Mouse (Mus musculus): ENCODE data around the gene Fn3k. TPM values are rescaled to one million over a fixed set of nuclear protein-coding genes. Genes with fewer than 3 reads are reported as not detected.
A peak's percentile ranks its signal among the peaks of the same experiment; 100 is the strongest.

Gene Fn3k
- polyA plus RNA-seq, 1 experiment: 24.7 TPM

GRCm38 (mm10) chr11:121417971-121418370 is 16.7 kb upstream of the Fn3k start:
- Histone ChIP-seq H3K36me3 (ENCODE audit: control insufficient read depth) (peaks cover 9% of the 10 kb centered on the region), H3K4me1 (ENCODE audit: control insufficient read depth) (peaks cover 39% of the 10 kb centered on the region), H3K4me3 (replicated peaks) (no peak overlapping the region), H3K27me3 (ENCODE audit: control insufficient read depth) (peaks cover 28% of the 10 kb centered on the region), H3K9me3 (ENCODE audit: control insufficient read depth, low read length) (no peaks in the 10 kb centered on the region)
- no peak for TF ChIP-seq TAL1 (IDR thresholded peaks at IDR 0.05; ENCODE audit: low read length)
- TF ChIP-seq GATA1 (IDR thresholded peaks at IDR 0.05; ENCODE audit: low read length): no peak

GRCm38 (mm10) chr11:121418932-121419331 is 15.8 kb upstream of the Fn3k start:
- H3K4me1 ChIP-seq (ENCODE audit: control insufficient read depth): peaks cover 49% of the 10 kb centered on the region
- no peak overlapping the region for H3K4me3 ChIP-seq (replicated peaks)
- H3K36me3 ChIP-seq (ENCODE audit: control insufficient read depth): peaks cover 18% of the 10 kb centered on the region
- H3K9me3 ChIP-seq (ENCODE audit: control insufficient read depth, low read length): no peaks in the 10 kb centered on the region
- H3K27me3 ChIP-seq (ENCODE audit: control insufficient read depth): peaks cover 20% of the 10 kb centered on the region
- TF ChIP-seq TAL1 (IDR thresholded peaks at IDR 0.05; ENCODE audit: low read length) (no peak), GATA1 (IDR thresholded peaks at IDR 0.05; ENCODE audit: low read length) (no peak)

- Histone ChIP-seq H3K9me3 (ENCODE audit: control insufficient read depth, low read length) (no peaks in the 10 kb centered on the region), H3K27me3 (ENCODE audit: control insufficient read depth) (peaks cover 6% of the 10 kb centered on the region), H3K4me1 (ENCODE audit: control insufficient read depth) (peaks cover 62% of the 10 kb centered on the region), H3K4me3 (replicated peaks) (peak overlapping the region; percentile 79), H3K36me3 (ENCODE audit: control insufficient read depth) (peaks cover 33% of the 10 kb centered on the region)
- TF ChIP-seq GATA1 (IDR thresholded peaks at IDR 0.05; ENCODE audit: low read length): no peak
- no peak for TF ChIP-seq TAL1 (IDR thresholded peaks at IDR 0.05; ENCODE audit: low read length)
Observed at GRCm38 (mm10) chr11:121420379-121420778, 14.3 kb upstream of the Fn3k start.

- TF ChIP-seq TAL1 (IDR thresholded peaks at IDR 0.05; ENCODE audit: low read length) (no peak), GATA1 (IDR thresholded peaks at IDR 0.05; ENCODE audit: low read length) (no peak)
- Histone ChIP-seq H3K4me1 (ENCODE audit: control insufficient read depth) (peaks cover 67% of the 10 kb centered on the region), H3K4me3 (replicated peaks) (peak within 1 kb of the TSS; percentile 79), H3K27me3 (ENCODE audit: control insufficient read depth) (0 out of 2 replicates have a peak, but pooled peaks cover 4% of the 10 kb centered on the region), H3K36me3 (ENCODE audit: control insufficient read depth) (peaks cover 39% of the 10 kb centered on the region), H3K9me3 (ENCODE audit: control insufficient read depth, low read length) (no peaks in the 10 kb centered on the region)
Observed at GRCm38 (mm10) chr11:121420830-121421552, 13.7 kb upstream of the Fn3k start, which contains the start of gene Fn3krp. Gene Fn3krp, plus strand, starts transcription at chr11:121421401.

- Histone ChIP-seq H3K9me3 (ENCODE audit: control insufficient read depth, low read length) (no peaks in the 10 kb centered on the region), H3K4me1 (ENCODE audit: control insufficient read depth) (peaks cover 73% of the 10 kb centered on the region), H3K36me3 (ENCODE audit: control insufficient read depth) (peaks cover 46% of the 10 kb centered on the region), H3K27me3 (ENCODE audit: control insufficient read depth) (no peaks in the 10 kb centered on the region), H3K4me3 (replicated peaks) (peak overlapping the region; percentile 79)
- no peak for TF ChIP-seq GATA1 (IDR thresholded peaks at IDR 0.05; ENCODE audit: low read length)
- no peak for TF ChIP-seq TAL1 (IDR thresholded peaks at IDR 0.05; ENCODE audit: low read length)
Observed at GRCm38 (mm10) chr11:121421553-121422173, 13.1 kb upstream of the Fn3k start.

- no peaks in the 10 kb centered on the region for H3K9me3 ChIP-seq (ENCODE audit: control insufficient read depth, low read length)
- peaks cover 91% of the 10 kb centered on the region for H3K4me1 ChIP-seq (ENCODE audit: control insufficient read depth)
- H3K4me3 ChIP-seq (replicated peaks): peak overlapping the region; percentile 83
- peaks cover 88% of the 10 kb centered on the region for H3K36me3 ChIP-seq (ENCODE audit: control insufficient read depth)
- peak; percentile 78 for TF ChIP-seq TAL1 (IDR thresholded peaks at IDR 0.05; ENCODE audit: low read length)
- TF ChIP-seq GATA1 (IDR thresholded peaks at IDR 0.05; ENCODE audit: low read length): peak; percentile 88
- H3K27me3 ChIP-seq (ENCODE audit: control insufficient read depth): no peaks in the 10 kb centered on the region
Observed at GRCm38 (mm10) chr11:121433397-121433796, 1.3 kb upstream of the Fn3k start.

- TF ChIP-seq GATA1 (IDR thresholded peaks at IDR 0.05; ENCODE audit: low read length) (no peak), TAL1 (IDR thresholded peaks at IDR 0.05; ENCODE audit: low read length) (peak; percentile 51; the same call in 1 of the 3 replicates)
- Histone ChIP-seq H3K27me3 (ENCODE audit: control insufficient read depth) (peaks cover 8% of the 10 kb centered on the region; the same call in 1 of the 2 replicates), H3K36me3 (ENCODE audit: control insufficient read depth) (peaks cover 88% of the 10 kb centered on the region), H3K4me1 (ENCODE audit: control insufficient read depth) (peaks cover 90% of the 10 kb centered on the region), H3K9me3 (ENCODE audit: control insufficient read depth, low read length) (no peaks in the 10 kb centered on the region), H3K4me3 (replicated peaks) (peak overlapping the region; percentile 83)
Observed at GRCm38 (mm10) chr11:121437236-121437635, 2.5 kb downstream of the Fn3k start.

GRCm38 (mm10) chr11:121439686-121440292 is 5.1 kb downstream of the Fn3k start:
- Histone ChIP-seq H3K9me3 (ENCODE audit: control insufficient read depth, low read length) (no peaks in the 10 kb centered on the region), H3K27me3 (ENCODE audit: control insufficient read depth) (peaks cover 26% of the 10 kb centered on the region), H3K4me3 (replicated peaks) (peak overlapping the region; percentile 60), H3K36me3 (ENCODE audit: control insufficient read depth) (peaks cover 100% of the 10 kb centered on the region), H3K4me1 (ENCODE audit: control insufficient read depth) (peaks cover 76% of the 10 kb centered on the region)
- no peak for TF ChIP-seq GATA1 (IDR thresholded peaks at IDR 0.05; ENCODE audit: low read length)
- no peak for TF ChIP-seq TAL1 (IDR thresholded peaks at IDR 0.05; ENCODE audit: low read length)

GRCm38 (mm10) chr11:121441653-121442052 is 6.9 kb downstream of the Fn3k start:
- peaks cover 38% of the 10 kb centered on the region for H3K27me3 ChIP-seq (ENCODE audit: control insufficient read depth)
- H3K9me3 ChIP-seq (ENCODE audit: control insufficient read depth, low read length): no peaks in the 10 kb centered on the region
- peaks cover 100% of the 10 kb centered on the region for H3K36me3 ChIP-seq (ENCODE audit: control insufficient read depth)
- peaks cover 67% of the 10 kb centered on the region for H3K4me1 ChIP-seq (ENCODE audit: control insufficient read depth)
- TF ChIP-seq GATA1 (IDR thresholded peaks at IDR 0.05; ENCODE audit: low read length) (no peak), TAL1 (IDR thresholded peaks at IDR 0.05; ENCODE audit: low read length) (no peak)
- no peak overlapping the region for H3K4me3 ChIP-seq (replicated peaks)

Data from erythroblast, embryonic 14.5 days (primary cell).